In the genomic region with DNA sequence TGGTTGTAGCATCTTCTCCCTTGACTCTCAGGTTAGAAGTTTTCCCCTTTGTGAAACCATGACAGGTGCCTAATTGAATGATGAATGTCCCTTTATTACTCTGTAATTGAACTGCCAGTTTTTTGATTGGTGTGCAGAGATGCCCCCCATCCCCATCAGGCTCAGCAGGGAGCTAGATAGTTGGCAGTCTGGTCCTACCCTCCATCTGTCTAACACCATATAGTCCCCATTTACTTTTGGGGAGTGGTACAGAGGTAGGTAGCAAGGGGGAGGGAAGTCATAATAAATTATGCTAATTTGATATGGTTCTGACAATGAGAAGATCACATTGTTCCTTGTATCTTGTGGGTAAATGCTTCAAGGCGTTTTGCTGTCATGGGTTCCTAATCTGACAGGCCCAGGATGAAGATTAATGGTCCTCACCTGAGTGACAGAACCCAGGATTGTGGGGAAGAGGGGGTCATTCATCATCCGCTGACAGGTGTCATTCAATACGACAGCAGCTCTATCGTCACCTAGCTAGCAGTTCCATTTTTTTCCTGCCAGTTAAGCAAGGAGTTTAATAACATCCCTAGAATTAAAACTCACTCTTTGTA, we compare ENCODE assay signal across 27 mouse cellular contexts.
DNase-seq lines count a peak whose midpoint lies in the region; ATAC-seq and TF ChIP-seq lines count a peak whose summit lies in the region.
"Had no signal": no experiment of that assay in that cellular context is flagged by ENCODE, and none has a peak within 500 bp of the region (broad histone marks: within the 10 kb centered on the region; RNA-seq: fewer than 3 reads in every experiment).

No protein-coding gene starts in this region.

- H3K36me3 ChIP-seq in midbrain, postnatal 0 days (ENCODE audit: insufficient read depth, low read length) = no peaks in the 10 kb centered on the region
- no peaks in the 10 kb centered on the region for H3K36me3 ChIP-seq in midbrain, embryonic 13.5 days
- no peaks in the 10 kb centered on the region for H3K36me3 ChIP-seq in hindbrain, embryonic 15.5 days
- H3K36me3 ChIP-seq in heart, embryonic 12.5 days = no peaks in the 10 kb centered on the region
- H3K36me3 ChIP-seq: heart, embryonic 13.5 days; limb, embryonic 13.5 days; lung, embryonic 15.5 days; neural tube, embryonic 13.5 days had no signal

- no peaks in the 10 kb centered on the region for H3K4me1 ChIP-seq in midbrain, postnatal 0 days (ENCODE audit: insufficient read depth, low read length)
- no peaks in the 10 kb centered on the region for H3K4me1 ChIP-seq in midbrain, embryonic 13.5 days (replicated peaks)
- no peaks in the 10 kb centered on the region for H3K4me1 ChIP-seq in hindbrain, embryonic 15.5 days (replicated peaks)
- no peaks in the 10 kb centered on the region for H3K4me1 ChIP-seq in heart, embryonic 12.5 days (replicated peaks)
- H3K4me1 ChIP-seq: heart, embryonic 13.5 days; limb, embryonic 13.5 days; lung, embryonic 15.5 days; neural tube, embryonic 13.5 days had no signal

- no peak overlapping the region for H3K27ac ChIP-seq in midbrain, postnatal 0 days (ENCODE audit: low read depth, low read length)
- H3K27ac ChIP-seq in midbrain, embryonic 13.5 days = no peak overlapping the region
- H3K27ac ChIP-seq in hindbrain, embryonic 15.5 days (replicated peaks) = peak overlapping the region; percentile 37; the same call in 1 of the 2 replicates
- H3K27ac ChIP-seq in heart, embryonic 12.5 days (ENCODE audit: poor library complexity, severe bottlenecking) = no peak overlapping the region
- H3K27ac ChIP-seq: gastrocnemius, adult 2 months; heart, adult 2 months; heart, embryonic 13.5 days; limb, embryonic 13.5 days; lung, embryonic 15.5 days; neural tube, embryonic 13.5 days had no signal

- DNase-seq in cerebellum, postnatal 10 days = peak; percentile 39 to 67
- no peak for DNase-seq in cerebellum, postnatal 25 days
- DNase-seq in midbrain, postnatal 0 days (ENCODE audit: low spot score) = peak; percentile 37
- no peak for DNase-seq in kidney, adult 11 months
- DNase-seq: adrenal gland, adult 2 months; adrenal gland, postnatal 36 days; cerebellum, adult 2 months; cerebellum, postnatal 36 days; gastrocnemius, adult 2 months; gastrocnemius, postnatal 36 days; heart, adult 2 months; heart, postnatal 14 days; kidney, postnatal 14 days; layer of hippocampus, adult 9-11 months; thymus, postnatal 4 days had no signal

- H3K9ac ChIP-seq in midbrain, postnatal 0 days (replicated peaks; ENCODE audit: low read length, poor library complexity, severe bottlenecking) = no peak overlapping the region
- no peak overlapping the region for H3K9ac ChIP-seq in midbrain, embryonic 13.5 days (replicated peaks)
- no peak overlapping the region for H3K9ac ChIP-seq in hindbrain, embryonic 15.5 days
- no peak overlapping the region for H3K9ac ChIP-seq in heart, embryonic 12.5 days
- H3K9ac ChIP-seq: heart, embryonic 13.5 days; limb, embryonic 13.5 days; lung, embryonic 15.5 days; neural tube, embryonic 13.5 days had no signal

- no peak for ATAC-seq in midbrain, postnatal 0 days (ENCODE audit: low FRiP score)
- no peak for ATAC-seq in midbrain, embryonic 13.5 days
- peak; percentile 79 for ATAC-seq in hindbrain, embryonic 15.5 days (ENCODE audit: low FRiP score, low read depth)
- ATAC-seq in heart, embryonic 12.5 days (ENCODE audit: insufficient number of reproducible peaks, low FRiP score) = no peak
- ATAC-seq: activated CD4-positive, CD25-positive, alpha-beta regulatory T cell, adult 4 months; intestine, embryonic 16.5 days had no signal

- no peaks in the 10 kb centered on the region for H3K27me3 ChIP-seq in midbrain, postnatal 0 days (ENCODE audit: insufficient read depth, low read length)
- no peaks in the 10 kb centered on the region for H3K27me3 ChIP-seq in midbrain, embryonic 13.5 days
- no peaks in the 10 kb centered on the region for H3K27me3 ChIP-seq in hindbrain, embryonic 15.5 days
- no peaks in the 10 kb centered on the region for H3K27me3 ChIP-seq in heart, embryonic 12.5 days (replicated peaks)
- H3K27me3 ChIP-seq: CH12.LX; heart, embryonic 13.5 days; limb, embryonic 13.5 days; lung, embryonic 15.5 days; neural tube, embryonic 13.5 days had no signal

- H3K9me3 ChIP-seq in midbrain, postnatal 0 days (ENCODE audit: low read length) = no peaks in the 10 kb centered on the region
- no peaks in the 10 kb centered on the region for H3K9me3 ChIP-seq in midbrain, embryonic 13.5 days
- no peaks in the 10 kb centered on the region for H3K9me3 ChIP-seq in hindbrain, embryonic 15.5 days
- H3K9me3 ChIP-seq in heart, embryonic 12.5 days (replicated peaks) = no peaks in the 10 kb centered on the region
- H3K9me3 ChIP-seq: heart, embryonic 13.5 days; limb, embryonic 13.5 days; lung, embryonic 15.5 days; neural tube, embryonic 13.5 days had no signal

- H3K4me3 ChIP-seq in midbrain, postnatal 0 days (ENCODE audit: low read depth, low read length) = no peak overlapping the region
- H3K4me3 ChIP-seq in midbrain, embryonic 13.5 days (replicated peaks) = no peak overlapping the region
- H3K4me3 ChIP-seq in hindbrain, embryonic 15.5 days = no peak overlapping the region
- H3K4me3 ChIP-seq in heart, embryonic 12.5 days = no peak overlapping the region
- H3K4me3 ChIP-seq: gastrocnemius, adult 2 months; heart, adult 2 months; heart, embryonic 13.5 days; limb, embryonic 13.5 days; lung, embryonic 15.5 days; neural tube, embryonic 13.5 days had no signal

- 75% methylated on average over 4 of the region's 4 CpGs for WGBS in midbrain, postnatal 0 days
- WGBS in midbrain, embryonic 13.5 days = 77% methylated on average over 4 of the region's 4 CpGs
- WGBS in hindbrain, embryonic 15.5 days = 56% methylated on average over 4 of the region's 4 CpGs
- 70% methylated on average over 4 of the region's 4 CpGs for WGBS in heart, embryonic 12.5 days

- H3K4me2 ChIP-seq in midbrain, postnatal 0 days (ENCODE audit: low read depth, low read length, poor library complexity, severe bottlenecking) = no peak overlapping the region
- H3K4me2 ChIP-seq in midbrain, embryonic 13.5 days (replicated peaks) = no peak overlapping the region
- no peak overlapping the region for H3K4me2 ChIP-seq in hindbrain, embryonic 15.5 days
- no peak overlapping the region for H3K4me2 ChIP-seq in heart, embryonic 12.5 days
- H3K4me2 ChIP-seq: heart, embryonic 13.5 days; limb, embryonic 13.5 days; liver, embryonic 11.5 days; lung, embryonic 15.5 days; midbrain, embryonic 11.5 days; neural tube, embryonic 13.5 days had no signal

- no peak for TF ChIP-seq CTCF in midbrain, postnatal 0 days (IDR thresholded peaks at IDR 0.05)

Comparison
In these comparisons a context has a peak if more than half of its experiments do, and no peak if none do; other contexts are left out.
1. DNase-seq: peak in cerebellum, postnatal 10 days (2 of 2) and midbrain, postnatal 0 days (single experiment); none in cerebellum, postnatal 25 days (0 of 2) and kidney, adult 11 months (single experiment).